In genomic region chr4:134515614-134516013, GRCm38 (mm10) we compare ENCODE assay signal across 1 mouse cellular context.
TF ChIP-seq lines count a peak whose summit lies in the region.

No protein-coding gene starts in this region.

TF ChIP-seq in CH12.LX, 34 proteins besides CTCF, POLR2A, EP300 and RAD21:
- TF ChIP-seq E2F4 (IDR thresholded peaks at IDR 0.05; ENCODE audit: insufficient replicate concordance, low read depth, low read length) (no peak), NRF1 (IDR thresholded peaks at IDR 0.05; ENCODE audit: low read depth, low read length) (no peak), BHLHE40 (IDR thresholded peaks at IDR 0.05; ENCODE audit: low read depth, low read length) (no peak), MYC (IDR thresholded peaks at IDR 0.05; ENCODE audit: low read depth, low read length) (no peak), JUND (conservative IDR thresholded peaks at IDR 0.05; ENCODE audit: low read depth, low read length) (no peak), MAFK (IDR thresholded peaks at IDR 0.05; ENCODE audit: insufficient replicate concordance, low read length) (peak; percentile 17; the same call in 1 of the 2 replicates), NELFE (IDR thresholded peaks at IDR 0.05; ENCODE audit: low read depth, low read length) (no peak)
TF ChIP-seq in CH12.LX: peak in this region for 1.
